Mouse (Mus musculus): ENCODE results near the gene 1700029H14Rik. TPM values are rescaled to one million over a fixed set of nuclear protein-coding genes. Genes with fewer than 3 reads are reported as not detected.

The 1700029H14Rik gene
- not detected for polyA plus RNA-seq (2017; shearing (Covaris generic))

GRCm38 (mm10) chr8:13562118-13562517, at the start of gene 1700029H14Rik:
Gene 1700029H14Rik (minus strand): TSS chr8:13562461.

Other genes starting within 250 kb of the 1700029H14Rik start
- 40.7 TPM for gene Tfdp1, start 223.7 kb downstream of the 1700029H14Rik start, polyA plus RNA-seq (2017; shearing (Covaris generic))
- gene Atp4b, start 165.6 kb downstream of the 1700029H14Rik start, polyA plus RNA-seq (2017; shearing (Covaris generic)), result not detected
- gene Grk1, start 157.4 kb downstream of the 1700029H14Rik start, polyA plus RNA-seq (2017; shearing (Covaris generic)), result not detected
- not detected for gene Tmem255b, start 127.3 kb downstream of the 1700029H14Rik start, polyA plus RNA-seq (2017; shearing (Covaris generic))
- not detected for gene Gas6, start 68.0 kb downstream of the 1700029H14Rik start, polyA plus RNA-seq (2017; shearing (Covaris generic))
- 280 TPM for gene Rasa3, start 115.1 kb upstream of the 1700029H14Rik start, polyA plus RNA-seq (2017; shearing (Covaris generic))
- not detected for gene Cfap97d2, start 143.4 kb upstream of the 1700029H14Rik start, polyA plus RNA-seq (2017; shearing (Covaris generic))
- gene Cdc16, start 195.2 kb upstream of the 1700029H14Rik start, polyA plus RNA-seq (2017; shearing (Covaris generic)), result 47.1 TPM
- 50.1 TPM for gene Upf3a, start 223.2 kb upstream of the 1700029H14Rik start, polyA plus RNA-seq (2017; shearing (Covaris generic))

All from naive thymus-derived CD4-positive, alpha-beta T cell, adult 5 months (primary cell).